Mouse (Mus musculus) heart, embryonic 15.5 days (tissue): ENCODE measurements around the gene Gja5. TPM values are rescaled to one million over a fixed set of nuclear protein-coding genes. Genes with fewer than 3 reads are reported as not detected.
"Not testable (repeated sequence)": the region's sequence is repeated elsewhere in the genome, so short reads cannot be mapped to it uniquely, and the experiment has no call there.

Experiments
- ATAC-seq: fragments of 200-750 bp; cut with Nextera tagmentation; replicated peaks from 2 replicates; pipeline ENCODE4 v1.8.0; 2017; ENCODE audit warnings: low read depth, moderate TSS enrichment; ENCODE audit not compliant: insufficient number of reproducible peaks, insufficient read depth, low FRiP score
- H3K27ac ChIP-seq: fragments of 300-500 bp; sonication (generic); 2 replicates; pipeline ENCODE4 v1.5.1; 2015; ENCODE audit warnings: mild to moderate bottlenecking, inconsistent platforms
- H3K27me3 ChIP-seq: fragments of 300-500 bp; sonication (generic); 2 replicates; pipeline ENCODE4 v1.6.1; 2015; ENCODE audit warnings: inconsistent platforms
- H3K36me3 ChIP-seq: fragments of 300-500 bp; sonication (generic); 2 replicates; pipeline ENCODE4 v1.6.1; 2015; ENCODE audit warnings: mild to moderate bottlenecking, inconsistent platforms
- H3K4me1 ChIP-seq: fragments of 300-500 bp; sonication (generic); replicated peaks from 2 replicates; pipeline ENCODE4 v1.6.1; 2015; ENCODE audit warnings: inconsistent platforms
- H3K4me2 ChIP-seq: fragments of 300-500 bp; sonication (generic); 2 replicates; pipeline ENCODE4 v1.6.1; 2015; ENCODE audit warnings: inconsistent platforms, mild to moderate bottlenecking, moderate library complexity
- H3K4me3 ChIP-seq: fragments of 300-500 bp; sonication (generic); 2 replicates; pipeline ENCODE4 v1.5.1; 2015; ENCODE audit warnings: mild to moderate bottlenecking, inconsistent platforms
- H3K9ac ChIP-seq: fragments of 300-500 bp; sonication (generic); 2 replicates; pipeline ENCODE4 v1.6.1; 2015; ENCODE audit warnings: mild to moderate bottlenecking, inconsistent platforms
- H3K9me3 ChIP-seq: fragments of 300-500 bp; sonication (generic); replicated peaks from 2 replicates; pipeline ENCODE4 v1.6.1; 2016; ENCODE audit warnings: inconsistent platforms
- WGBS: fragments of 180-500 bp; shearing (Covaris S2); methylation state at CpG from one replicate; pipeline ENCODE4 v1.1.7; 2015; ENCODE audit warnings: mixed read lengths; 5-methylcytosine and 5-hydroxymethylcytosine counted together
- polyA plus RNA-seq: library from polyadenylated mRNA; unstranded; fragments of >200 nt; fragmentation: Nextera tagmentation; extraction: Ambion mirVana; gene quantifications from 2 replicates; pipeline ENCODE4 v1.2.1, GENCODE M21; 2015

Gene Gja5
- polyA plus RNA-seq, 1 experiment from 2014 or later = 78.7 TPM

- not testable (repeated sequence) for H3K27me3 ChIP-seq, H3K9ac ChIP-seq, ATAC-seq, H3K36me3 ChIP-seq, H3K4me3 ChIP-seq, H3K9me3 ChIP-seq
- WGBS = 28% methylated on average over 5 of the region's 5 CpGs
- Histone ChIP-seq H3K27ac (peak overlapping the region; percentile 87), H3K4me1 (peaks cover 23% of the 10 kb centered on the region), H3K4me2 (peak overlapping the region; percentile 46; the same call in 1 of the 2 replicates)
Measured at GRCm38 (mm10) chr3:97072361-97072760, 167.9 kb downstream of the Gja5 start.

GRCm38 (mm10) chr3:97075744-97076350 lies 171.4 kb downstream of the Gja5 start:
- H3K27ac ChIP-seq, H3K9me3 ChIP-seq, H3K36me3 ChIP-seq, H3K4me2 ChIP-seq, H3K27me3 ChIP-seq, H3K4me3 ChIP-seq, H3K9ac ChIP-seq: not testable (repeated sequence)
- ATAC-seq = peak; percentile 87
- WGBS = 8% methylated on average over 2 of the region's 11 CpGs
- H3K4me1 ChIP-seq = peaks cover 19% of the 10 kb centered on the region

- H3K9ac ChIP-seq = no peak overlapping the region
Measured at GRCm38 (mm10) chr3:97076412-97076811, 171.9 kb downstream of the Gja5 start.

GRCm38 (mm10) chr3:97078436-97078835 lies 173.9 kb downstream of the Gja5 start:
- Histone ChIP-seq H3K4me3 (no peak overlapping the region), H3K9ac (no peak overlapping the region), H3K27me3 (0 out of 2 replicates have a peak, but pooled peaks cover 3% of the 10 kb centered on the region), H3K27ac (no peak overlapping the region), H3K36me3 (no peaks in the 10 kb centered on the region), H3K4me2 (no peak overlapping the region), H3K4me1 (peaks cover 6% of the 10 kb centered on the region; the same call in 1 of the 2 replicates), H3K9me3 (no peaks in the 10 kb centered on the region)
- no peak for ATAC-seq
- WGBS = 50% methylated on average over 4 of the region's 4 CpGs

More at GRCm38 (mm10) chr3:97076412-97076811, 171.9 kb downstream of the Gja5 start:
- Histone ChIP-seq H3K27ac (peak overlapping the region; percentile 73), H3K27me3 (0 out of 2 replicates have a peak, but pooled peaks cover 3% of the 10 kb centered on the region), H3K4me1 (peaks cover 18% of the 10 kb centered on the region), H3K4me3 (peak overlapping the region; percentile 38), H3K9me3 (no peaks in the 10 kb centered on the region), H3K36me3 (no peaks in the 10 kb centered on the region), H3K4me2 (peak overlapping the region; percentile 50)
- WGBS = 18% methylated on average over 6 of the region's 6 CpGs
- no peak for ATAC-seq

GRCm38 (mm10) chr3:97082156-97082555 lies 177.7 kb downstream of the Gja5 start:
- Histone ChIP-seq H3K27ac (no peak overlapping the region), H3K27me3 (0 out of 2 replicates have a peak, but pooled peaks cover 3% of the 10 kb centered on the region), H3K4me1 (no peaks in the 10 kb centered on the region; the same call in 1 of the 2 replicates), H3K9me3 (no peaks in the 10 kb centered on the region), H3K4me2 (no peak overlapping the region), H3K9ac (no peak overlapping the region), H3K36me3 (no peaks in the 10 kb centered on the region), H3K4me3 (no peak overlapping the region)
- ATAC-seq = no peak
- WGBS = 81% methylated on average over 5 of the region's 5 CpGs

GRCm38 (mm10) chr3:97087326-97087725 lies 182.8 kb downstream of the Gja5 start:
- no peak overlapping the region for H3K9ac ChIP-seq
- no peak overlapping the region for H3K4me2 ChIP-seq
- no peaks in the 10 kb centered on the region for H3K9me3 ChIP-seq
- no peaks in the 10 kb centered on the region for H3K27me3 ChIP-seq
- WGBS = 75% methylated on average over 4 of the region's 4 CpGs
- H3K27ac ChIP-seq = no peak overlapping the region
- H3K4me3 ChIP-seq = no peak overlapping the region
- no peaks in the 10 kb centered on the region; the same call in 1 of the 2 replicates for H3K4me1 ChIP-seq
- no peak for ATAC-seq
- no peaks in the 10 kb centered on the region for H3K36me3 ChIP-seq

GRCm38 (mm10) chr3:97088291-97088690 lies 183.8 kb downstream of the Gja5 start:
- 76% methylated on average over 4 of the region's 4 CpGs for WGBS
- not testable (repeated sequence) for H3K4me3 ChIP-seq, ATAC-seq

GRCm38 (mm10) chr3:97091971-97092370 lies 187.5 kb downstream of the Gja5 start:
- not testable (repeated sequence) for H3K4me3 ChIP-seq, H3K9ac ChIP-seq, H3K4me1 ChIP-seq, H3K4me2 ChIP-seq, H3K36me3 ChIP-seq, ATAC-seq, H3K27ac ChIP-seq, H3K9me3 ChIP-seq, H3K27me3 ChIP-seq
- WGBS = 85% methylated on average over 7 of the region's 7 CpGs

More at GRCm38 (mm10) chr3:97088291-97088690, 183.8 kb downstream of the Gja5 start:
- not testable (repeated sequence) for H3K4me1 ChIP-seq, H3K36me3 ChIP-seq, H3K27me3 ChIP-seq, H3K27ac ChIP-seq, H3K9me3 ChIP-seq, H3K9ac ChIP-seq, H3K4me2 ChIP-seq

GRCm38 (mm10) chr3:97096664-97097063 lies 192.2 kb downstream of the Gja5 start:
- not testable (repeated sequence) for H3K9me3 ChIP-seq, H3K4me2 ChIP-seq, H3K36me3 ChIP-seq, ATAC-seq, H3K27ac ChIP-seq, H3K27me3 ChIP-seq, H3K4me3 ChIP-seq, H3K9ac ChIP-seq
- peaks cover 17% of the 10 kb centered on the region for H3K4me1 ChIP-seq
- WGBS = 71% methylated on average over 4 of the region's 4 CpGs

- ATAC-seq = no peak
- Histone ChIP-seq H3K9me3 (no peaks in the 10 kb centered on the region), H3K27me3 (no peaks in the 10 kb centered on the region), H3K36me3 (no peaks in the 10 kb centered on the region), H3K4me2 (no peak overlapping the region), H3K4me3 (no peak overlapping the region), H3K4me1 (peaks cover 17% of the 10 kb centered on the region), H3K9ac (no peak overlapping the region), H3K27ac (peak overlapping the region; percentile 2)
- WGBS = 36% methylated on average over 10 of the region's 10 CpGs
Measured at GRCm38 (mm10) chr3:97100784-97101641, 196.5 kb downstream of the Gja5 start.

GRCm38 (mm10) chr3:97103946-97104345 lies 199.5 kb downstream of the Gja5 start:
- not testable (repeated sequence) for H3K27me3 ChIP-seq, H3K4me2 ChIP-seq, H3K9me3 ChIP-seq, H3K27ac ChIP-seq, ATAC-seq, H3K36me3 ChIP-seq, H3K4me3 ChIP-seq, H3K9ac ChIP-seq
- WGBS = 75% methylated on average over 3 of the region's 5 CpGs
- H3K4me1 ChIP-seq = peaks cover 17% of the 10 kb centered on the region
